ENCODE assay signal across 7 mouse cellular contexts in genomic region chr9:22002194-22003162, GRCm38 (mm10). TPM values are rescaled to one million over a fixed set of nuclear protein-coding genes. Genes with fewer than 3 reads are reported as not detected.
DNase-seq lines count a peak whose midpoint lies in the region; ATAC-seq and TF ChIP-seq lines count a peak whose summit lies in the region.

Gene Ccdc151 (minus strand): TSS chr9:22002634.
Gene Prkcsh (plus strand): TSS chr9:22002806.

- peak within 1 kb of the TSS; percentile 80 for H3K4me2 ChIP-seq in intestine, postnatal 0 days (replicated peaks; ENCODE audit: low read depth)
- peak within 1 kb of the TSS; percentile 80 for H3K4me2 ChIP-seq in midbrain, embryonic 12.5 days (replicated peaks)

- WGBS in embryonic facial prominence, embryonic 10.5 days = 6% methylated on average over 57 of the region's 57 CpGs
- WGBS in intestine, postnatal 0 days = 7% methylated on average over 57 of the region's 57 CpGs
- WGBS in midbrain, embryonic 12.5 days = 4% methylated on average over 57 of the region's 57 CpGs
- 7% methylated on average over 57 of the region's 57 CpGs for whole genome bisulfite sequencing in small intestine, adult 2 months

- peak; percentile 76 for TF ChIP-seq POLR2A in small intestine, adult 2 months (IDR thresholded peaks at IDR 0.05; ENCODE audit: low read depth, low read length)

- peaks cover 38% of the 10 kb centered on the region for H3K36me3 ChIP-seq in embryonic facial prominence, embryonic 10.5 days (replicated peaks)
- H3K36me3 ChIP-seq in intestine, postnatal 0 days (ENCODE audit: control insufficient read depth, insufficient read depth) = peaks cover 29% of the 10 kb centered on the region
- H3K36me3 ChIP-seq in midbrain, embryonic 12.5 days = peaks cover 35% of the 10 kb centered on the region
- H3K36me3 ChIP-seq in small intestine, adult 2 months (ENCODE audit: control insufficient read depth, insufficient read depth, low read length) = peaks cover 22% of the 10 kb centered on the region

- H3K9me3 ChIP-seq in embryonic facial prominence, embryonic 10.5 days = no peaks in the 10 kb centered on the region
- H3K9me3 ChIP-seq in intestine, postnatal 0 days (ENCODE audit: control insufficient read depth) = no peaks in the 10 kb centered on the region
- H3K9me3 ChIP-seq in midbrain, embryonic 12.5 days = no peaks in the 10 kb centered on the region

- peak within 1 kb of the TSS; percentile 83 for H3K27ac ChIP-seq in embryonic facial prominence, embryonic 10.5 days (replicated peaks)
- peak within 1 kb of the TSS; percentile 82 for H3K27ac ChIP-seq in intestine, postnatal 0 days (ENCODE audit: low read depth, low read length)
- H3K27ac ChIP-seq in midbrain, embryonic 12.5 days (replicated peaks) = peak within 1 kb of the TSS; percentile 69
- peak within 1 kb of the TSS; percentile 52 for H3K27ac ChIP-seq in small intestine, adult 2 months (ENCODE audit: insufficient read depth, low read depth, low read length)

- peak; percentile 99 for DNase-seq in adrenal gland, postnatal 10 days
- peak; percentile 99 for DNase-seq in embryonic facial prominence, embryonic 10.5 days (ENCODE audit: low spot score)
- peak; percentile 85 for DNase-seq in gonadal fat pad, adult 2 months (ENCODE audit: low read depth)
- peak; percentile 99 for DNase-seq in left cerebral cortex, postnatal 4 days

- H3K9ac ChIP-seq in intestine, postnatal 0 days (ENCODE audit: low read depth, low read length) = peak within 1 kb of the TSS; percentile 59
- peak within 1 kb of the TSS; percentile 73 for H3K9ac ChIP-seq in midbrain, embryonic 12.5 days (replicated peaks)

- peaks cover 5% of the 10 kb centered on the region for H3K27me3 ChIP-seq in embryonic facial prominence, embryonic 10.5 days (replicated peaks; ENCODE audit: low read depth, poor library complexity, severe bottlenecking)
- H3K27me3 ChIP-seq in intestine, postnatal 0 days (replicated peaks; ENCODE audit: control insufficient read depth, insufficient read depth, low read length) = no peaks in the 10 kb centered on the region
- no peaks in the 10 kb centered on the region for H3K27me3 ChIP-seq in midbrain, embryonic 12.5 days
- no peaks in the 10 kb centered on the region for H3K27me3 ChIP-seq in small intestine, adult 2 months (ENCODE audit: control insufficient read depth, insufficient read depth, low read length)

- intact Hi-C loops in left cerebral cortex, postnatal 4 days (cut with DNase I) = no loop called here

- H3K4me3 ChIP-seq in embryonic facial prominence, embryonic 10.5 days = peak within 1 kb of the TSS; percentile 87
- peak within 1 kb of the TSS; percentile 70 for H3K4me3 ChIP-seq in intestine, postnatal 0 days (ENCODE audit: low read depth, low read length)
- H3K4me3 ChIP-seq in midbrain, embryonic 12.5 days = peak within 1 kb of the TSS; percentile 64
- peak within 1 kb of the TSS; percentile 68 for H3K4me3 ChIP-seq in small intestine, adult 2 months (ENCODE audit: low read depth, low read length)

- ATAC-seq in intestine, postnatal 0 days = peak; percentile 99
- peak; percentile 99 for ATAC-seq in midbrain, embryonic 12.5 days (ENCODE audit: low FRiP score, low read depth)

- peaks cover 36% of the 10 kb centered on the region for H3K4me1 ChIP-seq in embryonic facial prominence, embryonic 10.5 days
- peaks cover 4% of the 10 kb centered on the region for H3K4me1 ChIP-seq in intestine, postnatal 0 days (replicated peaks; ENCODE audit: control insufficient read depth, insufficient read depth, low read length)
- H3K4me1 ChIP-seq in midbrain, embryonic 12.5 days = peaks cover 37% of the 10 kb centered on the region
- H3K4me1 ChIP-seq in small intestine, adult 2 months (ENCODE audit: control insufficient read depth, insufficient read depth, insufficient read length, low read length) = peaks cover 10% of the 10 kb centered on the region

- no peak for TF ChIP-seq CTCF in intestine, postnatal 0 days (IDR thresholded peaks at IDR 0.05; ENCODE audit: low read depth)
- TF ChIP-seq CTCF in small intestine, adult 2 months (IDR thresholded peaks at IDR 0.05; ENCODE audit: extremely low read depth, insufficient read length, insufficient replicate concordance, low read depth, low read length) = no peak

RNA-seq across cellular contexts. Expression of gene Ccdc151, which starts in this region (rescaled TPM):
- total RNA-seq in adrenal gland, postnatal 10 days (2021) = under 1 TPM; 0.39 to 1.00 TPM
- polyA plus RNA-seq in embryonic facial prominence, embryonic 10.5 days (2016; fragmentation: Nextera tagmentation; extraction: Ambion mirVana) = 3.8 and 4.0 TPM in 2 replicates
- 0.66 and 1.2 TPM in 2 replicates for polyA plus RNA-seq in gonadal fat pad, adult 2 months (2012; rRNA removed)
- polyA plus RNA-seq in intestine, postnatal 0 days (2015; fragmentation: Nextera tagmentation; extraction: Ambion mirVana) = 0.22 and 0.35 TPM in 2 replicates
- total RNA-seq in left cerebral cortex, postnatal 4 days (2021) = 1 to 10 TPM; 6.2 to 6.9 TPM
- 3.8 and 4.9 TPM in 2 replicates for polyA plus RNA-seq in midbrain, embryonic 12.5 days (2016; fragmentation: Nextera tagmentation; extraction: Ambion mirVana)
- polyA plus RNA-seq in small intestine, adult 2 months (2012; rRNA removed) = 0.05 TPM in 1 of 2 replicates, not detected in the other

RNA-seq across cellular contexts. Expression of gene Prkcsh, which starts in this region (rescaled TPM):
- total RNA-seq in adrenal gland, postnatal 10 days (2021) = 100 to 1,000 TPM; 116 to 119 TPM
- 107 and 115 TPM in 2 replicates for polyA plus RNA-seq in embryonic facial prominence, embryonic 10.5 days (2016; fragmentation: Nextera tagmentation; extraction: Ambion mirVana)
- polyA plus RNA-seq in gonadal fat pad, adult 2 months (2012; rRNA removed) = 72.1 and 108 TPM in 2 replicates
- 98.6 and 104 TPM in 2 replicates for polyA plus RNA-seq in intestine, postnatal 0 days (2015; fragmentation: Nextera tagmentation; extraction: Ambion mirVana)
- 10 to 100 TPM; 89.6 to 95.2 TPM for total RNA-seq in left cerebral cortex, postnatal 4 days (2021)
- 99.2 and 100.0 TPM in 2 replicates for polyA plus RNA-seq in midbrain, embryonic 12.5 days (2016; fragmentation: Nextera tagmentation; extraction: Ambion mirVana)
- 82.7 and 169 TPM in 2 replicates for polyA plus RNA-seq in small intestine, adult 2 months (2012; rRNA removed)

Comparison
In these comparisons a context has a peak if more than half of its experiments do, and no peak if none do; other contexts are left out.
1. Peak in every context shown above with its lines: DNase-seq, ATAC-seq, H3K4me3 ChIP-seq and H3K27ac ChIP-seq.